In genomic region chr14:21746251-21746650, GRCm38 (mm10) we compare ENCODE assay signal across 28 mouse cellular contexts. TPM values are rescaled to one million over a fixed set of nuclear protein-coding genes. Genes with fewer than 3 reads are reported as not detected.
DNase-seq lines count a peak whose midpoint lies in the region; ATAC-seq and TF ChIP-seq lines count a peak whose summit lies in the region.
"Had no signal": no experiment of that assay in that cellular context is flagged by ENCODE, and none has a peak within 500 bp of the region (broad histone marks: within the 10 kb centered on the region; RNA-seq: fewer than 3 reads in every experiment).

No protein-coding gene starts in this region.

- no peak overlapping the region for H3K9ac ChIP-seq in liver, embryonic 12.5 days
- H3K9ac ChIP-seq: embryonic facial prominence, embryonic 13.5 days; embryonic facial prominence, embryonic 15.5 days; forebrain, embryonic 12.5 days had no signal

- H3K4me1 ChIP-seq in liver, embryonic 12.5 days = peaks cover 16% of the 10 kb centered on the region

- H3K27ac ChIP-seq in gastrocnemius, adult 2 months = peak overlapping the region; percentile 96
- H3K27ac ChIP-seq in liver, embryonic 12.5 days = no peak overlapping the region
- H3K27ac ChIP-seq: embryonic facial prominence, embryonic 13.5 days; embryonic facial prominence, embryonic 15.5 days; forebrain, embryonic 10.5 days; forebrain, embryonic 12.5 days had no signal

- intact Hi-C loops in gastrocnemius, adult 2 months (cut with DNase I) = loop anchor here (5.0 kb wide), 1 partner anchor 244 kb away; no protein-coding TSS in a partner anchor
- intact Hi-C loops in gastrocnemius, postnatal 14 days (cut with DNase I; ENCODE audit: low total_unique reads) = no loop called here
- intact Hi-C loops in gastrocnemius, postnatal 36 days (cut with DNase I) = loop anchor here (10.0 kb wide), 1 partner anchor 241 kb away; no protein-coding TSS in a partner anchor

- whole genome bisulfite sequencing in liver, embryonic 12.5 days (ENCODE audit: insufficient replicate concordance) = 73% methylated on average over 8 of the region's 8 CpGs

- TF ChIP-seq POLR2A in myocyte (IDR thresholded peaks at IDR 0.05; ENCODE audit: insufficient read length, low read depth) = no peak

- H3ac ChIP-seq in myocyte (ENCODE audit: control insufficient read depth, insufficient read length) = no peak overlapping the region

- peaks cover 5% of the 10 kb centered on the region for H3K27me3 ChIP-seq in liver, embryonic 12.5 days (replicated peaks)
- no peaks in the 10 kb centered on the region for H3K27me3 ChIP-seq in myocyte (ENCODE audit: control insufficient read depth, insufficient read depth, insufficient read length)
- H3K27me3 ChIP-seq: CH12.LX; embryonic facial prominence, embryonic 15.5 days; Patski had no signal

- H3K9me3 ChIP-seq in liver, embryonic 12.5 days (replicated peaks) = no peaks in the 10 kb centered on the region
- H3K9me3 ChIP-seq: embryonic facial prominence, embryonic 13.5 days; embryonic facial prominence, embryonic 15.5 days; forebrain, embryonic 10.5 days; forebrain, embryonic 12.5 days; G1E had no signal

- peaks cover 6% of the 10 kb centered on the region for H3K79me2 ChIP-seq in myocyte (ENCODE audit: control insufficient read depth, insufficient read depth)

- no peak for DNase-seq in gastrocnemius, adult 2 months
- no peak for DNase-seq in gastrocnemius, postnatal 14 days
- DNase-seq in liver = peak; percentile 1
- no peak for DNase-seq in gastrocnemius, postnatal 36 days
- DNase-seq: adrenal gland, adult 8-10 months; adrenal gland, postnatal 14 days; adrenal gland, postnatal 36 days; B cell, adult 2 months; cerebellum, adult 11-12 months; cerebellum, adult 2 months; cerebellum, adult 9-10 months; cerebellum, postnatal 10 days; cerebellum, postnatal 25 days had no signal

- no peak for ATAC-seq in liver, embryonic 12.5 days
- ATAC-seq: activated CD4-positive, CD25-positive, alpha-beta regulatory T cell, adult 4 months; CD4-positive, CD25-positive, alpha-beta regulatory T cell, adult 4 months; forebrain, embryonic 14.5 days; forebrain, embryonic 16.5 days; Patski had no signal

- TF ChIP-seq CTCF in gastrocnemius, adult 2 months (IDR thresholded peaks at IDR 0.05) = no peak

- no peak overlapping the region for H3K4me2 ChIP-seq in liver, embryonic 12.5 days
- H3K4me2 ChIP-seq in myocyte (ENCODE audit: low read depth) = no peak overlapping the region
- H3K4me2 ChIP-seq: embryonic facial prominence, embryonic 13.5 days; embryonic facial prominence, embryonic 15.5 days; forebrain, embryonic 12.5 days had no signal

- no peaks in the 10 kb centered on the region for H3K36me3 ChIP-seq in liver, embryonic 12.5 days
- H3K36me3 ChIP-seq in myocyte (ENCODE audit: control insufficient read depth, insufficient read depth) = no peaks in the 10 kb centered on the region
- H3K36me3 ChIP-seq: embryonic facial prominence, embryonic 13.5 days; embryonic facial prominence, embryonic 15.5 days; forebrain, embryonic 10.5 days; forebrain, embryonic 12.5 days; G1E had no signal

- H3K4me3 ChIP-seq in gastrocnemius, adult 2 months = peak overlapping the region; percentile 74
- no peak overlapping the region for H3K4me3 ChIP-seq in liver, embryonic 12.5 days
- H3K4me3 ChIP-seq in myocyte = no peak overlapping the region
- H3K4me3 ChIP-seq: embryonic facial prominence, embryonic 13.5 days; embryonic facial prominence, embryonic 15.5 days; erythroblast, embryonic 14.5 days; forebrain, embryonic 10.5 days; forebrain, embryonic 12.5 days had no signal

TF ChIP-seq in myocyte, 11 proteins besides CTCF, POLR2A, EP300 and RAD21:
- TF ChIP-seq SRF (IDR thresholded peaks at IDR 0.05; ENCODE audit: control insufficient read depth, insufficient read length, low read depth) (no peak), MYOG (IDR thresholded peaks at IDR 0.05; ENCODE audit: control insufficient read depth in 1 of 3, insufficient read depth in 1 of 3, insufficient read length in 2 of 3, low read depth in 2 of 3) (peak in 2 of 3 experiments; percentile 75 to 79), MYOD1 (IDR thresholded peaks at IDR 0.05; ENCODE audit: control insufficient read depth in 1 of 3, insufficient read length in 2 of 3, low read depth in 2 of 3) (peak in 2 of 3 experiments; percentile 29 to 79)

RNA-seq across cellular contexts. Expression of gene Samd8, which starts 4.1 kb away (rescaled TPM):
- total RNA-seq in gastrocnemius, adult 2 months (2021) = 10 to 100 TPM; 57.3 to 63.4 TPM
- total RNA-seq in gastrocnemius, postnatal 14 days (2021) = 10 to 100 TPM; 23.7 to 25.7 TPM
- 4.1 and 5.3 TPM in 2 replicates for polyA plus RNA-seq in liver, embryonic 12.5 days (2016; fragmentation: Nextera tagmentation; extraction: Ambion mirVana)
- 27.8 TPM for polyA plus RNA-seq in myocyte (2012; fragmentation: generic; extraction: Trizol)
- total RNA-seq in gastrocnemius, postnatal 36 days (2021) = 10 to 100 TPM; 39.3 to 42.4 TPM

RNA-seq across cellular contexts. Expression of gene Dusp13, which starts 4.7 kb away (rescaled TPM):
- 100 to 1,000 TPM; 194 to 238 TPM for total RNA-seq in gastrocnemius, adult 2 months (2021)
- total RNA-seq in gastrocnemius, postnatal 14 days (2021) = 10 to 100 TPM; 34.8 to 38.0 TPM
- polyA plus RNA-seq in liver, embryonic 12.5 days (2016; fragmentation: Nextera tagmentation; extraction: Ambion mirVana) = not detected in 2 replicates
- polyA plus RNA-seq in myocyte (2012; fragmentation: generic; extraction: Trizol) = 24.6 TPM
- 100 to 1,000 TPM; 163 to 164 TPM for total RNA-seq in gastrocnemius, postnatal 36 days (2021)
- total RNA-seq: adrenal gland, postnatal 14 days; CH12.LX had no signal
- polyA plus RNA-seq: activated CD4-positive, CD25-positive, alpha-beta regulatory T cell, adult 4 months; CD4-positive, CD25-positive, alpha-beta regulatory T cell, adult 4 months; embryonic facial prominence, embryonic 11.5 days; erythroblast, embryonic 14.5 days; forebrain, embryonic 10.5 days; forebrain, embryonic 12.5 days; forebrain, embryonic 14.5 days; forebrain, embryonic 16.5 days; G1E had no signal

RNA-seq across cellular contexts. Expression of gene Dupd1, which starts 31.9 kb away (rescaled TPM):
- 10 to 100 TPM; 33.6 to 58.6 TPM for total RNA-seq in gastrocnemius, adult 2 months (2021)
- 10 to 100 TPM; 94.9 to 98.0 TPM for total RNA-seq in gastrocnemius, postnatal 14 days (2021)
- not detected in 2 replicates for polyA plus RNA-seq in liver, embryonic 12.5 days (2016; fragmentation: Nextera tagmentation; extraction: Ambion mirVana)
- 0.14 TPM for polyA plus RNA-seq in myocyte (2012; fragmentation: generic; extraction: Trizol)
- 10 to 100 TPM; 39.1 to 62.1 TPM for total RNA-seq in gastrocnemius, postnatal 36 days (2021)
- total RNA-seq: CH12.LX, G1E had no signal
- polyA plus RNA-seq: activated CD4-positive, CD25-positive, alpha-beta regulatory T cell, adult 4 months; CD4-positive, CD25-positive, alpha-beta regulatory T cell, adult 4 months; cerebellum, adult 2 months; embryonic facial prominence, embryonic 15.5 days; forebrain, embryonic 10.5 days; forebrain, embryonic 12.5 days; forebrain, embryonic 14.5 days; G1E; Patski had no signal

Comparison
In these comparisons a context has a peak if more than half of its experiments do, and no peak if none do; other contexts are left out.
1. RNA of gene Dusp13, which starts 4.7 kb away (total RNA-seq): 194 to 238 TPM in gastrocnemius, adult 2 months and 163 to 164 TPM in gastrocnemius, postnatal 36 days; 34.8 to 38.0 TPM in gastrocnemius, postnatal 14 days; every median in the first group is over 4 times any median in the second.